Mouse (Mus musculus): ENCODE results near the gene Kri1. TPM values are rescaled to one million over a fixed set of nuclear protein-coding genes. Genes with fewer than 3 reads are reported as not detected.

The Kri1 gene
- polyA plus RNA-seq, 1 experiment from 2014 or later: 18.0 TPM

Other genes with a start within 250 kb of the Kri1 start
- 0.37 and 2.2 TPM in 2 replicates for gene Zglp1, start 220.9 kb downstream of the Kri1 start, polyA plus RNA-seq (2015; fragmentation: Nextera tagmentation; extraction: Ambion mirVana)
- gene Gm49373, start 214.9 kb downstream of the Kri1 start, polyA plus RNA-seq (2015; fragmentation: Nextera tagmentation; extraction: Ambion mirVana): 1.3 TPM in 2 replicates
- gene Fdx1l, start 214.4 kb downstream of the Kri1 start, polyA plus RNA-seq (2015; fragmentation: Nextera tagmentation; extraction: Ambion mirVana): 52.2 and 58.9 TPM in 2 replicates
- gene Gm38431, start 196.0 kb downstream of the Kri1 start, polyA plus RNA-seq (2015; fragmentation: Nextera tagmentation; extraction: Ambion mirVana): 1.0 and 1.3 TPM in 2 replicates
- gene Raver1, start 196.0 kb downstream of the Kri1 start, polyA plus RNA-seq (2015; fragmentation: Nextera tagmentation; extraction: Ambion mirVana): 36.8 and 42.0 TPM in 2 replicates
- 10.3 and 11.1 TPM in 2 replicates for gene Tyk2, start 156.7 kb downstream of the Kri1 start, polyA plus RNA-seq (2015; fragmentation: Nextera tagmentation; extraction: Ambion mirVana)
- 217 and 221 TPM in 2 replicates for gene Cdc37, start 138.0 kb downstream of the Kri1 start, polyA plus RNA-seq (2015; fragmentation: Nextera tagmentation; extraction: Ambion mirVana)
- 23.7 and 25.9 TPM in 2 replicates for gene Pde4a, start 122.3 kb downstream of the Kri1 start, polyA plus RNA-seq (2015; fragmentation: Nextera tagmentation; extraction: Ambion mirVana)
- gene Keap1, start 48.6 kb downstream of the Kri1 start, polyA plus RNA-seq (2015; fragmentation: Nextera tagmentation; extraction: Ambion mirVana): 71.6 and 72.5 TPM in 2 replicates
- gene S1pr5, start 39.5 kb downstream of the Kri1 start, polyA plus RNA-seq (2015; fragmentation: Nextera tagmentation; extraction: Ambion mirVana): 1.6 TPM in 2 replicates
- 53.1 and 55.0 TPM in 2 replicates for gene Atg4d, start 22.7 kb downstream of the Kri1 start, polyA plus RNA-seq (2015; fragmentation: Nextera tagmentation; extraction: Ambion mirVana)
- gene Cdkn2d, start 3.4 kb upstream of the Kri1 start, polyA plus RNA-seq (2015; fragmentation: Nextera tagmentation; extraction: Ambion mirVana): 91.3 and 97.9 TPM in 2 replicates
- gene Ap1m2, start 24.4 kb upstream of the Kri1 start, polyA plus RNA-seq (2015; fragmentation: Nextera tagmentation; extraction: Ambion mirVana): 1.1 and 1.4 TPM in 2 replicates
- 77.4 and 77.8 TPM in 2 replicates for gene Slc44a2, start 32.7 kb upstream of the Kri1 start, polyA plus RNA-seq (2015; fragmentation: Nextera tagmentation; extraction: Ambion mirVana)
- 306 and 307 TPM in 2 replicates for gene Ilf3, start 79.9 kb upstream of the Kri1 start, polyA plus RNA-seq (2015; fragmentation: Nextera tagmentation; extraction: Ambion mirVana)
- 45.7 and 49.1 TPM in 2 replicates for gene Qtrt1, start 123.9 kb upstream of the Kri1 start, polyA plus RNA-seq (2015; fragmentation: Nextera tagmentation; extraction: Ambion mirVana)
- gene Dnm2, start 136.9 kb upstream of the Kri1 start, polyA plus RNA-seq (2015; fragmentation: Nextera tagmentation; extraction: Ambion mirVana): 74.7 and 77.1 TPM in 2 replicates
- 56.4 and 57.7 TPM in 2 replicates for gene Tmed1, start 222.3 kb upstream of the Kri1 start, polyA plus RNA-seq (2015; fragmentation: Nextera tagmentation; extraction: Ambion mirVana)
- gene AB124611, start 238.2 kb upstream of the Kri1 start, polyA plus RNA-seq (2015; fragmentation: Nextera tagmentation; extraction: Ambion mirVana): 3.0 and 3.8 TPM in 2 replicates

Data from forebrain, embryonic 15.5 days (tissue).